Mouse (Mus musculus) heart, embryonic 16.5 days (tissue): Measurements from ENCODE around the gene Setdb2. TPM values are rescaled to one million over a fixed set of nuclear protein-coding genes. Genes with fewer than 3 reads are reported as not detected.

Experiments used
- polyA plus RNA-seq: library from polyadenylated mRNA; unstranded; fragments of >200 nt; fragmentation: Nextera tagmentation; extraction: Ambion mirVana; gene quantifications from 2 replicates; pipeline ENCODE4 v1.2.1, GENCODE M21; 2015

The Setdb2 gene
- polyA plus RNA-seq, 1 experiment from 2014 or later: 6.2 TPM

Other genes starting within 250 kb of the Setdb2 start
- gene Rcbtb1, start 239.7 kb downstream of the Setdb2 start, polyA plus RNA-seq: 16.0 and 16.7 TPM in 2 replicates
- gene Gm6904, start 180.7 kb downstream of the Setdb2 start, polyA plus RNA-seq: not detected in 2 replicates
- 0.25 and 0.43 TPM in 2 replicates for gene Phf11a, start 143.4 kb downstream of the Setdb2 start, polyA plus RNA-seq
- 0.46 and 1.0 TPM in 2 replicates for gene Phf11b, start 99.5 kb downstream of the Setdb2 start, polyA plus RNA-seq
- gene Phf11d, start 75.4 kb downstream of the Setdb2 start, polyA plus RNA-seq: 2.7 and 4.6 TPM in 2 replicates
- gene Phf11c, start 45.5 kb downstream of the Setdb2 start, polyA plus RNA-seq: 0.41 and 0.53 TPM in 2 replicates
- 22.9 and 23.0 TPM in 2 replicates for gene Cab39l, start 88 bp upstream of the Setdb2 start, polyA plus RNA-seq
- gene Cdadc1, start 157.1 kb upstream of the Setdb2 start, polyA plus RNA-seq: 34.5 and 36.0 TPM in 2 replicates
- 9.1 and 12.2 TPM in 2 replicates for gene Shisa2, start 184.4 kb upstream of the Setdb2 start, polyA plus RNA-seq